In the genomic region with DNA sequence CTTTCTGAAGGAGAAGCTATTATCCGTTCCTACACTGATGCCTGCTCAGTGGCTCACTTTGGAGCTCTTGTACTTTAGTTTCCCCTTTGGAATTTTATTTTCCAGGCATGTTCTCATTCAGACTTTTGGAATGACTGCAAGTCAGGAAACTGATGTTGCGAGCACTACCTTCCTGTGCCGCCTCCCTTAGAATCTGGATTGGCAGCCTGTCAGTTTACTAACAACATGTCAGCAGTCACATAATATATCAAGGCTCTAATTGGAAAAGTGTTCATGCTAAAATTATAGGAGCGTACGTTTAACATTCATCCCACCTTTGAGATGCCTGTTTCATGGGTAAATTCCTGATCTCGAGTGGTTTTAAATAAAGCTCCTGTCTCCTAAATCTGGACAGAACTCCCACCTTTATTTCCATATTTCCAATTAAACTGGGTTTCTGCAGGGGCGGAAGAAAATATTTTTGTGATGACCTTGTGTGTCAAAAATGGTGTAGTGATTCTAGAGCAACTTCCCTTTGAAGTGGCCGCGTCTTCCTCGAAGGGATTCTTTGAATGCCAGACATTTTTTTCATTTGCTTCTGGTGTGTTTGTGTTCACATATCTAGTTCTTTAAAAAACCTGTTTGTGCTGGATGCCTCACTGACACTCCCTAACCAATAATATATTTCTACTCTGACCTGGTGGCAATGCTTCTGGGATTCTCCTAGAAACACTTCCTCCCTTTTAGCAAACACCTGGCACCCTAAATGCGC, we compare ENCODE assay signal across 9 mouse cellular contexts. TPM values are rescaled to one million over a fixed set of nuclear protein-coding genes. Genes with fewer than 3 reads are reported as not detected.
A peak's percentile ranks its signal among the peaks of the same experiment; 100 is the strongest.
DNase-seq lines count a peak whose midpoint lies in the region; ATAC-seq and TF ChIP-seq lines count a peak whose summit lies in the region.
"Had no signal": no experiment of that assay in that cellular context is flagged by ENCODE, and none has a peak within 500 bp of the region (broad histone marks: within the 10 kb centered on the region; RNA-seq: fewer than 3 reads in every experiment).

No protein-coding gene starts in this region.

- no peak overlapping the region for H3K27ac ChIP-seq in kidney, postnatal 0 days
- no peak overlapping the region for H3K27ac ChIP-seq in intestine, embryonic 14.5 days (ENCODE audit: low read depth)

- peak overlapping the region; percentile 13; the same call in 1 of the 2 replicates for H3K4me3 ChIP-seq in kidney, postnatal 0 days (replicated peaks; ENCODE audit: low read depth, low read length)
- H3K4me3 ChIP-seq in intestine, embryonic 14.5 days (ENCODE audit: low read depth, low read length), result peak overlapping the region; percentile 3; the same call in 1 of the 2 replicates
- H3K4me3 ChIP-seq: myocyte had no signal

- DNase-seq in kidney, postnatal 0 days (ENCODE audit: low spot score), result peak; percentile 70
- no peak for DNase-seq in kidney, adult 18-20 months
- peak; percentile 37 to 55 for DNase-seq in heart, adult 9 months (ENCODE audit: low spot score in 2 of 2)
- DNase-seq in intestine, embryonic 14.5 days (ENCODE audit: low spot score), result no peak
- peak; percentile 49 for DNase-seq in lung, postnatal 25 days (ENCODE audit: low spot score)
- DNase-seq in ovary, postnatal 14 days (ENCODE audit: low spot score), result no peak
- DNase-seq in T-cell, adult 2 months (ENCODE audit: low spot score), result no peak
- no peak for DNase-seq in urinary bladder, postnatal 36 days (ENCODE audit: low spot score in 2 of 2)

- peak overlapping the region; percentile 41 for H3K4me2 ChIP-seq in kidney, postnatal 0 days (ENCODE audit: low read length)
- H3K4me2 ChIP-seq in intestine, embryonic 14.5 days (ENCODE audit: low read length), result peak overlapping the region; percentile 38

- 40% methylated on average over 11 of the region's 11 CpGs for WGBS in kidney, postnatal 0 days
- WGBS in intestine, embryonic 14.5 days, result 36% methylated on average over 11 of the region's 11 CpGs

- H3K36me3 ChIP-seq in kidney, postnatal 0 days (ENCODE audit: insufficient read depth, low read length), result no peaks in the 10 kb centered on the region
- H3K36me3 ChIP-seq in intestine, embryonic 14.5 days (ENCODE audit: control insufficient read depth, insufficient read depth, low read length), result no peaks in the 10 kb centered on the region

- no peaks in the 10 kb centered on the region for H3K27me3 ChIP-seq in kidney, postnatal 0 days (ENCODE audit: insufficient read depth, low read length)
- no peaks in the 10 kb centered on the region for H3K27me3 ChIP-seq in intestine, embryonic 14.5 days (replicated peaks; ENCODE audit: control insufficient read depth, insufficient read depth, low read length)

- no peak overlapping the region for H3K9ac ChIP-seq in kidney, postnatal 0 days (ENCODE audit: low read depth, low read length)
- H3K9ac ChIP-seq in intestine, embryonic 14.5 days (ENCODE audit: low read length), result no peak overlapping the region

- H3K4me1 ChIP-seq in kidney, postnatal 0 days (replicated peaks; ENCODE audit: insufficient read depth, low read length), result no peaks in the 10 kb centered on the region
- H3K4me1 ChIP-seq in intestine, embryonic 14.5 days (replicated peaks; ENCODE audit: control insufficient read depth, insufficient read depth, low read length), result peaks cover 15% of the 10 kb centered on the region

- ATAC-seq in kidney, postnatal 0 days (replicated peaks; ENCODE audit: low FRiP score, low read depth), result no peak
- no peak for ATAC-seq in intestine, embryonic 14.5 days (replicated peaks; ENCODE audit: low FRiP score, low TSS enrichment, low read depth)

- no peaks in the 10 kb centered on the region for H3K9me3 ChIP-seq in kidney, postnatal 0 days (replicated peaks; ENCODE audit: low read length)
- H3K9me3 ChIP-seq in intestine, embryonic 14.5 days (ENCODE audit: control insufficient read depth, low read length), result no peaks in the 10 kb centered on the region

- no peak for TF ChIP-seq CTCF in kidney, postnatal 0 days (IDR thresholded peaks at IDR 0.05; ENCODE audit: low read depth)

RNA-seq across cellular contexts. Expression of a gene that starts 26.1 kb away (rescaled TPM):
- polyA plus RNA-seq in kidney, postnatal 0 days (2015; fragmentation: Nextera tagmentation; extraction: Ambion mirVana), result 7.0 and 8.7 TPM in 2 replicates
- 10.6 and 12.1 TPM in 2 replicates for polyA plus RNA-seq in intestine, embryonic 14.5 days (2014; fragmentation: Nextera tagmentation; extraction: Ambion mirVana)

RNA-seq across cellular contexts. Expression of a gene that starts 26.1 kb away (rescaled TPM):
- polyA plus RNA-seq in kidney, postnatal 0 days (2015; fragmentation: Nextera tagmentation; extraction: Ambion mirVana), result 41.8 TPM in 2 replicates
- polyA plus RNA-seq in intestine, embryonic 14.5 days (2014; fragmentation: Nextera tagmentation; extraction: Ambion mirVana), result 41.9 and 44.3 TPM in 2 replicates

Comparison
In these comparisons a context has a peak if more than half of its experiments do, and no peak if none do; other contexts are left out.
1. DNase-seq: peak in kidney, postnatal 0 days (single experiment), heart, adult 9 months (2 of 2) and lung, postnatal 25 days (single experiment); none in kidney, adult 18-20 months (single experiment), intestine, embryonic 14.5 days (single experiment), ovary, postnatal 14 days (single experiment), T-cell, adult 2 months (single experiment) and urinary bladder, postnatal 36 days (0 of 2).